Mouse (Mus musculus): ENCODE data around the gene Slpi.
"Not testable (repeated sequence)": the region's sequence is repeated elsewhere in the genome, so short reads cannot be mapped to it uniquely, and the experiment has no call there.

Slpi gene

GRCm38 (mm10) chr2:164377478-164378426 lies 11.1 kb downstream of the Slpi start:
- no peak for DNase-seq (ENCODE audit: low read depth, low spot score)

GRCm38 (mm10) chr2:164373187-164373586 lies 15.7 kb downstream of the Slpi start:
- no peak for DNase-seq (ENCODE audit: low read depth, low spot score)

- no peak for DNase-seq (ENCODE audit: low read depth, low spot score)
These were observed 16.4 kb downstream of the Slpi start for GRCm38 (mm10) chr2:164372408-164373053.

- no peak for DNase-seq (ENCODE audit: low read depth, low spot score)
These were observed 17.5 kb downstream of the Slpi start for GRCm38 (mm10) chr2:164371371-164371770.

- DNase-seq (ENCODE audit: low read depth, low spot score): no peak
These were observed 20.2 kb downstream of the Slpi start for GRCm38 (mm10) chr2:164368620-164369105.

GRCm38 (mm10) chr2:164366947-164367346 lies 21.9 kb downstream of the Slpi start:
- no peak for DNase-seq (ENCODE audit: low read depth, low spot score)

GRCm38 (mm10) chr2:164360974-164361657 lies 27.8 kb downstream of the Slpi start:
- no peak for DNase-seq (ENCODE audit: low read depth, low spot score)

- DNase-seq (ENCODE audit: low read depth, low spot score): no peak
These were observed 29.2 kb downstream of the Slpi start for GRCm38 (mm10) chr2:164359668-164360067.

GRCm38 (mm10) chr2:164359031-164359430 lies 29.9 kb downstream of the Slpi start:
- no peak for DNase-seq (ENCODE audit: low read depth, low spot score)

GRCm38 (mm10) chr2:164358373-164358772 lies 30.5 kb downstream of the Slpi start:
- no peak for DNase-seq (ENCODE audit: low read depth, low spot score)

- DNase-seq (ENCODE audit: low read depth, low spot score): no peak
These were observed 32.5 kb downstream of the Slpi start for GRCm38 (mm10) chr2:164356177-164356967.

GRCm38 (mm10) chr2:164353356-164353755 lies 35.5 kb downstream of the Slpi start:
- no peak for DNase-seq (ENCODE audit: low read depth, low spot score)

- DNase-seq (ENCODE audit: low read depth, low spot score): no peak
These were observed 36.2 kb downstream of the Slpi start for GRCm38 (mm10) chr2:164352697-164353096.

- no peak for DNase-seq (ENCODE audit: low read depth, low spot score)
These were observed 39.9 kb downstream of the Slpi start for GRCm38 (mm10) chr2:164348980-164349379.

GRCm38 (mm10) chr2:164347697-164348096 lies 41.2 kb downstream of the Slpi start:
- DNase-seq (ENCODE audit: low read depth, low spot score): not testable (repeated sequence)

GRCm38 (mm10) chr2:164343732-164344131 lies 45.2 kb downstream of the Slpi start:
- DNase-seq (ENCODE audit: low read depth, low spot score): not testable (repeated sequence)

GRCm38 (mm10) chr2:164332440-164332839 lies 56.5 kb downstream of the Slpi start, which contains the start of gene Svs5:
Gene Svs5 (plus strand): TSS chr2:164332740.
- DNase-seq (ENCODE audit: low read depth, low spot score): not testable (repeated sequence)

GRCm38 (mm10) chr2:164320983-164321382 lies 67.9 kb downstream of the Slpi start:
- no peak for DNase-seq (ENCODE audit: low read depth, low spot score)

- DNase-seq (ENCODE audit: low read depth, low spot score): not testable (repeated sequence)
These were observed 72.4 kb downstream of the Slpi start, which contains the start of gene Svs6 for GRCm38 (mm10) chr2:164316451-164316850. Gene Svs6 (plus strand): TSS chr2:164316751.

GRCm38 (mm10) chr2:164315460-164315859 lies 73.4 kb downstream of the Slpi start:
- DNase-seq (ENCODE audit: low read depth, low spot score): not testable (repeated sequence)

- no peak for DNase-seq (ENCODE audit: low read depth, low spot score)
These were observed 76.3 kb downstream of the Slpi start for GRCm38 (mm10) chr2:164312599-164312998.
